Mouse (Mus musculus): Measurements from ENCODE around the gene Kif13a.

DNA sequence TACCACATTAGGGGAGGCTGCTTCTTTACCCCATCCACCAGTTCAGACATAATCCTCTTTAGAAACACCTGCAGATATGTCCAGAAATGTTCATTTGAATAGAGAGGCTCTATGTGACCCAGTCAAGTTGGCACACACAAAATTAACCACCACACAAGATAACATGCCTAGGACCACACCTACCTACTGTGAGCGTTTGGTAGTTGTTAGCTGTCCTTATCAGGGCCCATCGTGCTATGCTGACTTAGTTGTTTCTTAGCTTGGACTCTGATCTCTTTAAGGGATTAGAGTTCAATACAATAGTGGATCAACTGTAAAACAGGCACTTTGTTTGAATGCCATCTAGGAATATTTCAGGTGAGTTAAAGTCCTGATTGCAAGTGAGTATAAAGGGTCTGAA is 20.1 kb upstream of the Kif13a start:
- no peak for TF ChIP-seq SIN3A (IDR thresholded peaks at IDR 0.05; ENCODE audit: low read length)
- no peak for TF ChIP-seq ZKSCAN1 (IDR thresholded peaks at IDR 0.05; ENCODE audit: low read depth, low read length)
- TF ChIP-seq POLR2A (IDR thresholded peaks at IDR 0.05; ENCODE audit: control insufficient read depth in 1 of 2, insufficient read depth in 1 of 2, low read depth in 1 of 2, low read length in 2 of 2, poor library complexity in 1 of 2), result no peak
- TF ChIP-seq EP300 (IDR thresholded peaks at IDR 0.05; ENCODE audit: low read depth in 1 of 2, low read length in 2 of 2), result no peak
- no peak for TF ChIP-seq MAX (IDR thresholded peaks at IDR 0.05; ENCODE audit: low read length)
- TF ChIP-seq CTCF (IDR thresholded peaks at IDR 0.05 in 2 of 3, conservative IDR thresholded peaks at IDR 0.05 in 1 of 3; ENCODE audit: control insufficient read depth in 1 of 3, insufficient read depth in 1 of 3, low read depth in 2 of 3, low read length in 3 of 3, poor library complexity in 1 of 3, severe bottlenecking in 1 of 3), result no peak
- no peak for TF ChIP-seq TAL1 (IDR thresholded peaks at IDR 0.05; ENCODE audit: low read length)
- TF ChIP-seq GATA1 (IDR thresholded peaks at IDR 0.05; ENCODE audit: low read depth, low read length), result no peak
- TF ChIP-seq SMC3 (IDR thresholded peaks at IDR 0.05; ENCODE audit: low read depth, low read length), result no peak
- no peak for TF ChIP-seq MAFK (IDR thresholded peaks at IDR 0.05; ENCODE audit: borderline replicate concordance, low read depth, low read length)

Data from MEL (cell line).